Mouse (Mus musculus) limb, embryonic 11.5 days (tissue): Measurements from ENCODE around the gene Sirpa. TPM values are rescaled to one million over a fixed set of nuclear protein-coding genes. Genes with fewer than 3 reads are reported as not detected.
A peak's percentile ranks its signal among the peaks of the same experiment; 100 is the strongest.

Source experiments
- ATAC-seq: fragments of 200-750 bp; cut with Nextera tagmentation; 2 replicates; pipeline ENCODE4 v1.8.0; 2017; ENCODE audit warnings: low read depth; ENCODE audit not compliant: insufficient number of reproducible peaks, low FRiP score, low TSS enrichment
- DNase-seq: peaks from one replicate; pipeline ENCODE4 v3.0.0-alpha.2; 2015; ENCODE audit warnings: low spot score
- H3K27ac ChIP-seq: fragments of 300-500 bp; sonication (generic); replicated peaks from 2 replicates; pipeline ENCODE4 v1.5.1; 2014; ENCODE audit warnings: low read depth, mild to moderate bottlenecking, low read length
- H3K27me3 ChIP-seq: fragments of 300-500 bp; sonication (generic); 2 replicates; pipeline ENCODE4 v1.6.1; 2014; ENCODE audit warnings: mild to moderate bottlenecking, low read length, mixed read lengths; ENCODE audit not compliant: control insufficient read depth, insufficient read depth
- H3K36me3 ChIP-seq: fragments of 300-500 bp; sonication (generic); 2 replicates; pipeline ENCODE4 v1.6.1; 2014; ENCODE audit warnings: mild to moderate bottlenecking, low read length, moderate library complexity, mixed read lengths; ENCODE audit not compliant: control insufficient read depth, insufficient read depth
- H3K4me1 ChIP-seq: fragments of 300-500 bp; sonication (generic); 2 replicates; pipeline ENCODE4 v1.6.1; 2014; ENCODE audit warnings: low read length, mixed read lengths; ENCODE audit not compliant: control insufficient read depth, insufficient read depth
- H3K4me2 ChIP-seq: fragments of 300-500 bp; sonication (generic); 2 replicates; pipeline ENCODE4 v1.6.1; 2014; ENCODE audit warnings: low read depth, mild to moderate bottlenecking, moderate library complexity; ENCODE audit not compliant: severe bottlenecking
- H3K4me3 ChIP-seq: fragments of 300-500 bp; sonication (generic); 2 replicates; pipeline ENCODE4 v1.5.1; 2014; ENCODE audit warnings: low read depth, low read length
- H3K9ac ChIP-seq: fragments of 300-500 bp; sonication (generic); 2 replicates; pipeline ENCODE4 v1.6.1; 2014; ENCODE audit warnings: mild to moderate bottlenecking, low read length
- H3K9me3 ChIP-seq: fragments of 300-500 bp; sonication (generic); 2 replicates; pipeline ENCODE4 v1.6.1; 2016; ENCODE audit warnings: low read length; ENCODE audit not compliant: control insufficient read depth
- WGBS: fragments of 180-500 bp; shearing (Covaris S2); extraction: QIAGEN DNeasy Blood & Tissue Kit; methylation state at CpG from one replicate; pipeline ENCODE4 v1.1.7; 2014; 5-methylcytosine and 5-hydroxymethylcytosine counted together
- polyA plus RNA-seq: library from polyadenylated mRNA; unstranded; fragments of >200 nt; fragmentation: Nextera tagmentation; extraction: Ambion mirVana; gene quantifications from 2 replicates; pipeline ENCODE4 v1.2.1, GENCODE M21; 2014

Sirpa gene
- polyA plus RNA-seq, 1 experiment from 2014 or later = 16.0 TPM

DNA sequence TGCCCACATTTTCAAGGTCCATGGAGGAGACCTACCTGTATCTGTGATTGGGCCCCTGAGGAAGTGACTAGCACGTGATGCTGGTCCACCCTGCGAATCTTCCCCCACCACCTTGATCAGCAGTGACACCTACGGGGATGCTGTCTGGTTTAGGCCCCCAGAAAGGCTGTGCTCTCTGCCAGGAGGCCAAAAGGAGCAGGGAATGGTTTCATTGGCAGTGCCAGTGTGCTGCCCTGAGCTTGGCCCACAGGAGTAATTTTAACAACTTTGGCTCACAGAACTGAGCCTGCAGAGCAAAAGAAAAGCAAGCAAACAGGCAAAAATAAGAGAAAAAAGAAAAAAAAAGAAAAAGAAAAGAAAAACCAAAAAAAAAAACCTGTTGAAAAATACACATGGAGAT, 13.2 kb downstream of the Sirpa start:
- Histone ChIP-seq H3K4me2 (no peak overlapping the region), H3K9ac (no peak overlapping the region), H3K4me1 (peaks cover 2% of the 10 kb centered on the region; the same call in 1 of the 2 replicates), H3K27ac (no peak overlapping the region), H3K36me3 (no peaks in the 10 kb centered on the region), H3K4me3 (no peak overlapping the region), H3K27me3 (no peaks in the 10 kb centered on the region), H3K9me3 (no peaks in the 10 kb centered on the region)
- no peak for ATAC-seq
- no peak for DNase-seq
- WGBS = 67% methylated on average over 3 of the region's 3 CpGs

GRCm38 (mm10) chr2:129606269-129606668, 13.6 kb downstream of the Sirpa start:
- ATAC-seq (no peak), DNase-seq (peak; percentile 29)
- no peak overlapping the region for H3K4me2 ChIP-seq
- no peaks in the 10 kb centered on the region for H3K27me3 ChIP-seq
- peaks cover 2% of the 10 kb centered on the region; the same call in 1 of the 2 replicates for H3K4me1 ChIP-seq
- no peak overlapping the region for H3K27ac ChIP-seq
- H3K9me3 ChIP-seq = no peaks in the 10 kb centered on the region
- no peak overlapping the region for H3K4me3 ChIP-seq
- H3K36me3 ChIP-seq = no peaks in the 10 kb centered on the region
- H3K9ac ChIP-seq = no peak overlapping the region
- WGBS = 32% methylated on average over 8 of the region's 8 CpGs

DNA sequence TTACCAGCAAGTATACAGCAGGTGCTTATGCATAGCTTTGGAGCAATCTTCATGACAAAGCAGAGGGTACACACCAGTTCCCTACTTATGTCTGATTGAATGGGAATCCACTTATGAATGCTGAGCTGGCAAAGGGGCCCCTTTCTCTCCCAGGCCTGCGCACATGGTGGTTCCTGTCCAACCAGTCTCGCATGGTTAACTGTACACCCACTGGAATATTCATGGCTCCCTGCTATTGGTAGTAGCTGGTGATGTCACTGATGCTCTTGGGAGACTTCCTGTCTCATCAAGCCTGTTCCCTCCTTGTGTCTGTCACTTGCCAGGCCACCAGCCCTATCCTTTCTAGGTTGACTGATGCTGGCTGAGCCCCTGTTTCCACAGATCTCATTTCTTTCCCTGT, 14.3 kb downstream of the Sirpa start:
- DNase-seq = no peak
- no peak overlapping the region for H3K9ac ChIP-seq
- no peak overlapping the region for H3K4me2 ChIP-seq
- WGBS = 86% methylated on average over 2 of the region's 2 CpGs
- peaks cover 2% of the 10 kb centered on the region; the same call in 1 of the 2 replicates for H3K4me1 ChIP-seq
- no peaks in the 10 kb centered on the region for H3K27me3 ChIP-seq
- no peaks in the 10 kb centered on the region for H3K9me3 ChIP-seq
- H3K36me3 ChIP-seq = no peaks in the 10 kb centered on the region
- ATAC-seq = no peak
- no peak overlapping the region for H3K27ac ChIP-seq
- no peak overlapping the region for H3K4me3 ChIP-seq

GRCm38 (mm10) chr2:129613971-129614370, 21.3 kb downstream of the Sirpa start:
- no peak overlapping the region for H3K27ac ChIP-seq
- no peaks in the 10 kb centered on the region for H3K27me3 ChIP-seq
- no peak overlapping the region for H3K4me2 ChIP-seq
- 90% methylated on average over 6 of the region's 6 CpGs for WGBS
- ATAC-seq (no peak), DNase-seq (no peak)
- H3K4me1 ChIP-seq = no peaks in the 10 kb centered on the region
- H3K36me3 ChIP-seq = no peaks in the 10 kb centered on the region; the same call in 1 of the 2 replicates
- no peak overlapping the region for H3K9ac ChIP-seq
- no peak overlapping the region for H3K4me3 ChIP-seq
- H3K9me3 ChIP-seq = no peaks in the 10 kb centered on the region

DNA sequence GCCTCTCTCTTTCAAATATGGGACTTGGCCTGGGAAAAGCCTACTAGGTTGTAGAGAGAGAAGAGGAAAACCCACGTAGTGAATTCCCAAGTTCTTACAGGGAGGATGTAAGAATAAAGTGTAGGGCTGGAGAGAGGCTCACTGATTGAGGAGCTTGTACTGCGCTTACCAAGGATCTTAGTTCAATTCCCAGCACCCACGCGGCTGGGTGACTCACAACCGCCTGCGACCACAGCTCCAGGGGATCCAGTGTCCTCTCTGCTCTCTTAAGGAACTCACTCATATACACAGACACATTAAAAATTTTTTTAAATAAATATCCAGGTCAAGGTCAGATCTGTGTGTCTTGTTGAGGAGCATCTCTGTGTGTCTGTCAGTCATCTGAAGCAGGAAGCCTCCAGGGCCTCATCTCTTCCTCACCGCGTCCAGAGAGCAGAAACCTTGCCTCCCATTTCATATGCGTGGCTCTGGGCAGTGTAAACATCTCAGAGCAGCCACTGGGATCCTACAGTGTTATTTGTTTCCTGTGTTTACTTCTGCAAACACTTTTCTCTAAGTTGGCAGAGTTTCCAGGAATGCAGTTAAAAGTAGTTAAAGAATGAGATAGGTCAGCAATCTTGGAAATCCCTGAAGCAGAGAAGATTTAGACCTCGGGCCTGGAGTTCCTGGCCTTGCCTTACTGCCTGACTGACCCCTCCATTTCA, 22.0 kb downstream of the Sirpa start:
- Histone ChIP-seq H3K4me3 (no peak overlapping the region), H3K27me3 (no peaks in the 10 kb centered on the region), H3K9me3 (no peaks in the 10 kb centered on the region), H3K27ac (no peak overlapping the region), H3K9ac (no peak overlapping the region), H3K36me3 (no peaks in the 10 kb centered on the region; the same call in 1 of the 2 replicates), H3K4me2 (no peak overlapping the region), H3K4me1 (no peaks in the 10 kb centered on the region)
- WGBS = 92% methylated on average over 10 of the region's 10 CpGs
- ATAC-seq (no peak), DNase-seq (no peak)

- H3K4me1 ChIP-seq = peaks cover 8% of the 10 kb centered on the region; the same call in 1 of the 2 replicates
- no peak overlapping the region for H3K9ac ChIP-seq
- no peaks in the 10 kb centered on the region for H3K27me3 ChIP-seq
- H3K4me3 ChIP-seq = no peak overlapping the region
- H3K36me3 ChIP-seq = no peaks in the 10 kb centered on the region; the same call in 1 of the 2 replicates
- H3K9me3 ChIP-seq = no peaks in the 10 kb centered on the region
- H3K4me2 ChIP-seq = no peak overlapping the region
- 77% methylated on average over 7 of the region's 7 CpGs for WGBS
- ATAC-seq (no peak), DNase-seq (no peak)
- no peak overlapping the region for H3K27ac ChIP-seq
Observed at GRCm38 (mm10) chr2:129620148-129620547, 27.5 kb downstream of the Sirpa start.

- ATAC-seq = no peak
Observed at GRCm38 (mm10) chr2:129620881-129621280, 28.2 kb downstream of the Sirpa start.

GRCm38 (mm10) chr2:129621654-129622490, 29.2 kb downstream of the Sirpa start:
- H3K4me2 ChIP-seq = no peak overlapping the region
- H3K27ac ChIP-seq = no peak overlapping the region
- no peaks in the 10 kb centered on the region for H3K9me3 ChIP-seq
- no peaks in the 10 kb centered on the region for H3K27me3 ChIP-seq
- no peaks in the 10 kb centered on the region for H3K36me3 ChIP-seq
- H3K4me3 ChIP-seq = no peak overlapping the region
- peaks cover 8% of the 10 kb centered on the region; the same call in 1 of the 2 replicates for H3K4me1 ChIP-seq
- ATAC-seq = no peak
- 86% methylated on average over 9 of the region's 9 CpGs for WGBS
- no peak overlapping the region for H3K9ac ChIP-seq
- no peak for DNase-seq

More at GRCm38 (mm10) chr2:129620881-129621280, 28.2 kb downstream of the Sirpa start:
- WGBS = 90% methylated on average over 5 of the region's 5 CpGs
- Histone ChIP-seq H3K27me3 (no peaks in the 10 kb centered on the region), H3K9ac (no peak overlapping the region), H3K27ac (no peak overlapping the region), H3K4me1 (peaks cover 8% of the 10 kb centered on the region; the same call in 1 of the 2 replicates), H3K36me3 (no peaks in the 10 kb centered on the region), H3K4me3 (no peak overlapping the region), H3K4me2 (no peak overlapping the region), H3K9me3 (no peaks in the 10 kb centered on the region)
- DNase-seq = no peak
